Comparison of ENCODE assay signal across 9 mouse cellular contexts in genomic region chr12:69215000-69215785, GRCm38 (mm10). TPM values are rescaled to one million over a fixed set of nuclear protein-coding genes. Genes with fewer than 3 reads are reported as not detected.
A peak's percentile ranks its signal among the peaks of the same experiment; 100 is the strongest.
DNase-seq lines count a peak whose midpoint lies in the region; ATAC-seq lines count a peak whose summit lies in the region.
"Had no signal": no experiment of that assay in that cellular context is flagged by ENCODE, and none has a peak within 500 bp of the region (broad histone marks: within the 10 kb centered on the region; RNA-seq: fewer than 3 reads in every experiment).

No protein-coding gene starts in this region.

- peaks cover 3% of the 10 kb centered on the region; the same call in 1 of the 2 replicates for H3K4me1 ChIP-seq in forebrain, embryonic 15.5 days
- H3K4me1 ChIP-seq in forebrain, embryonic 12.5 days: no peaks in the 10 kb centered on the region
- H3K4me1 ChIP-seq in midbrain, embryonic 15.5 days: no peaks in the 10 kb centered on the region
- H3K4me1 ChIP-seq: hindbrain, embryonic 15.5 days had no signal

- H3K9me3 ChIP-seq in forebrain, embryonic 15.5 days: no peaks in the 10 kb centered on the region
- H3K9me3 ChIP-seq in forebrain, embryonic 12.5 days: no peaks in the 10 kb centered on the region
- no peaks in the 10 kb centered on the region for H3K9me3 ChIP-seq in midbrain, embryonic 15.5 days
- H3K9me3 ChIP-seq: hindbrain, embryonic 15.5 days had no signal

- intact Hi-C loops in heart, postnatal 14 days (cut with DNase I): loop anchor here (5.0 to 10.0 kb wide), 2 partner anchors 122 to 480 kb away; no protein-coding TSS in a partner anchor

- no peak overlapping the region for H3K9ac ChIP-seq in forebrain, embryonic 15.5 days (replicated peaks)
- no peak overlapping the region for H3K9ac ChIP-seq in forebrain, embryonic 12.5 days
- no peak overlapping the region for H3K9ac ChIP-seq in midbrain, embryonic 15.5 days
- H3K9ac ChIP-seq: hindbrain, embryonic 15.5 days had no signal

- H3K27me3 ChIP-seq in forebrain, embryonic 15.5 days: no peaks in the 10 kb centered on the region
- no peaks in the 10 kb centered on the region for H3K27me3 ChIP-seq in forebrain, embryonic 12.5 days
- H3K27me3 ChIP-seq in midbrain, embryonic 15.5 days (replicated peaks): no peaks in the 10 kb centered on the region
- H3K27me3 ChIP-seq: hindbrain, embryonic 15.5 days had no signal

- peak; percentile 77 for ATAC-seq in forebrain, embryonic 15.5 days (replicated peaks)
- no peak for ATAC-seq in forebrain, embryonic 12.5 days (ENCODE audit: low FRiP score)
- ATAC-seq in erythroid progenitor cell, adult 5-6 weeks (replicated peaks; ENCODE audit: low FRiP score, poor library complexity, severe bottlenecking): no peak
- ATAC-seq in midbrain, embryonic 15.5 days (replicated peaks): no peak

- no peak overlapping the region for H3K4me3 ChIP-seq in forebrain, embryonic 15.5 days
- H3K4me3 ChIP-seq in forebrain, embryonic 12.5 days (replicated peaks): no peak overlapping the region
- no peak overlapping the region for H3K4me3 ChIP-seq in midbrain, embryonic 15.5 days
- H3K4me3 ChIP-seq: hindbrain, embryonic 15.5 days had no signal

- H3K27ac ChIP-seq in forebrain, embryonic 15.5 days (replicated peaks): 0 out of 2 replicates have a peak overlapping the region, but pooled peaks have one; percentile 9
- H3K27ac ChIP-seq in forebrain, embryonic 12.5 days: no peak overlapping the region
- no peak overlapping the region for H3K27ac ChIP-seq in midbrain, embryonic 15.5 days
- H3K27ac ChIP-seq: hindbrain, embryonic 15.5 days had no signal

- no peaks in the 10 kb centered on the region for H3K36me3 ChIP-seq in forebrain, embryonic 15.5 days
- peaks cover 64% of the 10 kb centered on the region for H3K36me3 ChIP-seq in forebrain, embryonic 12.5 days (replicated peaks)
- no peaks in the 10 kb centered on the region for H3K36me3 ChIP-seq in midbrain, embryonic 15.5 days (replicated peaks)
- H3K36me3 ChIP-seq: hindbrain, embryonic 15.5 days had no signal

- no peak overlapping the region for H3K4me2 ChIP-seq in forebrain, embryonic 15.5 days (replicated peaks)
- no peak overlapping the region for H3K4me2 ChIP-seq in forebrain, embryonic 12.5 days
- H3K4me2 ChIP-seq in midbrain, embryonic 15.5 days: no peak overlapping the region
- H3K4me2 ChIP-seq: hindbrain, embryonic 15.5 days had no signal

- WGBS in forebrain, embryonic 15.5 days: 67% methylated on average over 3 of the region's 3 CpGs
- 93% methylated on average over 3 of the region's 3 CpGs for WGBS in forebrain, embryonic 12.5 days
- 85% methylated on average over 3 of the region's 3 CpGs for WGBS in midbrain, embryonic 15.5 days

- peak; percentile 75 for DNase-seq in brain, adult 2 months (ENCODE audit: low read depth, low spot score)
- peak; percentile 59 to 72 for DNase-seq in heart, postnatal 14 days
- DNase-seq in ovary, postnatal 14 days (ENCODE audit: low spot score): peak; percentile 33
- no peak for DNase-seq in spleen, postnatal 10 days (ENCODE audit: low spot score in 2 of 2)

RNA-seq across cellular contexts. Expression of gene Gm49384, which starts 11.1 kb away (rescaled TPM):
- polyA plus RNA-seq in forebrain, embryonic 15.5 days (2015; fragmentation: Nextera tagmentation; extraction: Ambion mirVana): 18.1 and 19.3 TPM in 2 replicates
- 31.2 and 37.9 TPM in 2 replicates for polyA plus RNA-seq in forebrain, embryonic 12.5 days (2016; fragmentation: Nextera tagmentation; extraction: Ambion mirVana)
- total RNA-seq in heart, postnatal 14 days (2021): 1 to 10 TPM; 2.4 to 3.1 TPM
- total RNA-seq in erythroid progenitor cell, adult 5-6 weeks (2015; ENCODE audit: low replicate concordance): 17.6 and 23.8 TPM in 2 replicates
- total RNA-seq in erythroid progenitor cell, adult 5-6 weeks (2017; ENCODE audit: low replicate concordance): 14.6 and 16.0 TPM in 2 replicates
- 9.0 and 12.4 TPM in 2 replicates for polyA plus RNA-seq in midbrain, embryonic 15.5 days (2015; fragmentation: Nextera tagmentation; extraction: Ambion mirVana)

RNA-seq across cellular contexts. Expression of gene Pole2, which starts 12.8 kb away (rescaled TPM):
- 10.0 and 10.7 TPM in 2 replicates for polyA plus RNA-seq in forebrain, embryonic 15.5 days (2015; fragmentation: Nextera tagmentation; extraction: Ambion mirVana)
- 26.3 and 27.1 TPM in 2 replicates for polyA plus RNA-seq in forebrain, embryonic 12.5 days (2016; fragmentation: Nextera tagmentation; extraction: Ambion mirVana)
- total RNA-seq in heart, postnatal 14 days (2021): 1 to 10 TPM; 1.6 to 2.0 TPM
- total RNA-seq in erythroid progenitor cell, adult 5-6 weeks (2015; ENCODE audit: low replicate concordance): 40.7 and 54.1 TPM in 2 replicates
- total RNA-seq in erythroid progenitor cell, adult 5-6 weeks (2017; ENCODE audit: low replicate concordance): 38.9 and 59.2 TPM in 2 replicates
- 3.4 and 4.5 TPM in 2 replicates for polyA plus RNA-seq in midbrain, embryonic 15.5 days (2015; fragmentation: Nextera tagmentation; extraction: Ambion mirVana)

RNA-seq across cellular contexts. Expression of gene Dnaaf2, which starts 17.0 kb away (rescaled TPM):
- 10.1 and 10.9 TPM in 2 replicates for polyA plus RNA-seq in forebrain, embryonic 15.5 days (2015; fragmentation: Nextera tagmentation; extraction: Ambion mirVana)
- polyA plus RNA-seq in forebrain, embryonic 12.5 days (2016; fragmentation: Nextera tagmentation; extraction: Ambion mirVana): 15.0 and 17.4 TPM in 2 replicates
- total RNA-seq in heart, postnatal 14 days (2021): under 1 TPM; 0.76 TPM
- total RNA-seq in erythroid progenitor cell, adult 5-6 weeks (2015; ENCODE audit: low replicate concordance): 2.5 and 10.9 TPM in 2 replicates
- 1.4 and 2.8 TPM in 2 replicates for total RNA-seq in erythroid progenitor cell, adult 5-6 weeks (2017; ENCODE audit: low replicate concordance)
- polyA plus RNA-seq in midbrain, embryonic 15.5 days (2015; fragmentation: Nextera tagmentation; extraction: Ambion mirVana): 8.2 and 8.5 TPM in 2 replicates

RNA-seq across cellular contexts. Expression of gene Gm49383, which starts 18.3 kb away (rescaled TPM):
- polyA plus RNA-seq in forebrain, embryonic 15.5 days (2015; fragmentation: Nextera tagmentation; extraction: Ambion mirVana): 21.5 and 25.7 TPM in 2 replicates
- polyA plus RNA-seq in forebrain, embryonic 12.5 days (2016; fragmentation: Nextera tagmentation; extraction: Ambion mirVana): 38.6 and 41.0 TPM in 2 replicates
- 1 to 10 TPM; 2.9 to 4.1 TPM for total RNA-seq in heart, postnatal 14 days (2021)
- total RNA-seq in erythroid progenitor cell, adult 5-6 weeks (2015; ENCODE audit: low replicate concordance): 4.7 TPM in 1 of 2 replicates, not detected in the other
- total RNA-seq in erythroid progenitor cell, adult 5-6 weeks (2017; ENCODE audit: low replicate concordance): 22.2 and 23.9 TPM in 2 replicates
- 12.7 and 14.6 TPM in 2 replicates for polyA plus RNA-seq in midbrain, embryonic 15.5 days (2015; fragmentation: Nextera tagmentation; extraction: Ambion mirVana)

RNA-seq across cellular contexts. Expression of gene Klhdc1, which starts 25.8 kb away (rescaled TPM):
- 9.7 and 10.5 TPM in 2 replicates for polyA plus RNA-seq in forebrain, embryonic 15.5 days (2015; fragmentation: Nextera tagmentation; extraction: Ambion mirVana)
- 3.5 and 5.5 TPM in 2 replicates for polyA plus RNA-seq in forebrain, embryonic 12.5 days (2016; fragmentation: Nextera tagmentation; extraction: Ambion mirVana)
- 10 to 100 TPM; 18.1 to 21.1 TPM for total RNA-seq in heart, postnatal 14 days (2021)
- total RNA-seq in erythroid progenitor cell, adult 5-6 weeks (2015; ENCODE audit: low replicate concordance): 1.7 TPM in 1 of 2 replicates, not detected in the other
- 0.83 and 1.7 TPM in 2 replicates for total RNA-seq in erythroid progenitor cell, adult 5-6 weeks (2017; ENCODE audit: low replicate concordance)
- polyA plus RNA-seq in midbrain, embryonic 15.5 days (2015; fragmentation: Nextera tagmentation; extraction: Ambion mirVana): 14.6 and 16.0 TPM in 2 replicates

Comparison
In these comparisons a context has a peak if more than half of its experiments do, and no peak if none do; other contexts are left out.
1. DNase-seq: peak in brain, adult 2 months (single experiment), heart, postnatal 14 days (2 of 2) and ovary, postnatal 14 days (single experiment); none in spleen, postnatal 10 days (0 of 2).